Mouse (Mus musculus) embryonic fibroblast, embryonic 13.5 days (primary cell): Measurements from ENCODE around the gene Ntrk3.

Experiments used
- CTCF ChIP-seq: IDR thresholded peaks from 2 replicates; pipeline ENCODE4 v1.5.1; 2011; ENCODE audit warnings: mild to moderate bottlenecking, control low read depth, low read length, moderate library complexity, borderline replicate concordance; ENCODE audit not compliant: insufficient read depth
- POLR2A ChIP-seq: IDR thresholded peaks from 2 replicates; pipeline ENCODE4 v1.6.1; 2011; ENCODE audit warnings: low read depth, mild to moderate bottlenecking, control low read depth, low read length, moderate library complexity

GRCm38 (mm10) chr7:78145251-78145650, 592.6 kb downstream of the Ntrk3 start:
- no peak for TF ChIP-seq CTCF
- no peak for TF ChIP-seq POLR2A
